Mouse (Mus musculus) cortical plate, adult 2 months (tissue): Measurements from ENCODE around the gene Myl6b. TPM values are rescaled to one million over a fixed set of nuclear protein-coding genes. Genes with fewer than 3 reads are reported as not detected.

Source experiments
- H3K27ac ChIP-seq: fragments of 200-500 bp; 2 replicates; pipeline ENCODE4 v1.5.1; 2012; ENCODE audit warnings: low read length, control low read depth, inconsistent platforms; ENCODE audit not compliant: insufficient read depth
- H3K4me1 ChIP-seq: fragments of 200-500 bp; 2 replicates; pipeline ENCODE4 v1.6.1; 2011; ENCODE audit warnings: low read length; ENCODE audit not compliant: control insufficient read depth, insufficient read depth
- H3K4me3 ChIP-seq: fragments of 200-500 bp; 2 replicates; pipeline ENCODE4 v1.5.1; 2011; ENCODE audit warnings: mild to moderate bottlenecking, low read length, control low read depth; ENCODE audit not compliant: insufficient read depth
- CTCF ChIP-seq: fragments of 200-500 bp; IDR thresholded peaks from 2 replicates; pipeline ENCODE4 v1.5.1; 2011; ENCODE audit warnings: mild to moderate bottlenecking, control low read depth, low read length; ENCODE audit not compliant: insufficient read depth; ENCODE audit errors: extremely low read depth
- POLR2A ChIP-seq: fragments of 200-500 bp; IDR thresholded peaks from 2 replicates; pipeline ENCODE4 v1.6.1; 2011; ENCODE audit warnings: mild to moderate bottlenecking, low read length, control low read depth; ENCODE audit not compliant: insufficient read depth; ENCODE audit errors: extremely low read depth
- polyA plus RNA-seq: library from polyadenylated mRNA; depleted of rRNA; stranded (reverse); fragments of >200 nt; gene quantifications from 2 replicates; pipeline ENCODE4 v1.2.3, GENCODE M21; 2012

The Myl6b gene
- polyA plus RNA-seq, 1 experiment, result 36.7 TPM

GRCm38 (mm10) chr10:128489380-128489779 is 9.1 kb downstream of the Myl6b start:
- Histone ChIP-seq H3K27ac (no peak overlapping the region), H3K4me3 (no peak overlapping the region), H3K4me1 (peaks cover 2% of the 10 kb centered on the region)
- no peak for TF ChIP-seq CTCF

GRCm38 (mm10) chr10:128488776-128489175 is 9.7 kb downstream of the Myl6b start:
- no peak overlapping the region; the same call in 1 of the 2 replicates for H3K27ac ChIP-seq
- no peak for TF ChIP-seq CTCF
- no peak for TF ChIP-seq POLR2A
- H3K4me1 ChIP-seq, result peaks cover 2% of the 10 kb centered on the region
- no peak overlapping the region for H3K4me3 ChIP-seq

- Histone ChIP-seq H3K4me3 (no peak overlapping the region), H3K4me1 (peaks cover 2% of the 10 kb centered on the region), H3K27ac (no peak overlapping the region)
- no peak for TF ChIP-seq POLR2A
Observed at GRCm38 (mm10) chr10:128487861-128488712, 10.4 kb downstream of the Myl6b start.

GRCm38 (mm10) chr10:128486370-128486769 is 12.1 kb downstream of the Myl6b start:
- Histone ChIP-seq H3K4me3 (no peak overlapping the region), H3K4me1 (no peaks in the 10 kb centered on the region; the same call in 1 of the 2 replicates), H3K27ac (no peak overlapping the region)
- TF ChIP-seq POLR2A (no peak), CTCF (no peak)

GRCm38 (mm10) chr10:128474366-128474765 is 24.1 kb downstream of the Myl6b start:
- Histone ChIP-seq H3K27ac (no peak overlapping the region), H3K4me3 (no peak overlapping the region), H3K4me1 (no peaks in the 10 kb centered on the region)
- no peak for TF ChIP-seq POLR2A
- TF ChIP-seq CTCF, result no peak

- peak overlapping the region; percentile 86 for H3K4me3 ChIP-seq
- peaks cover 6% of the 10 kb centered on the region; the same call in 1 of the 2 replicates for H3K4me1 ChIP-seq
- H3K27ac ChIP-seq, result no peak overlapping the region
- no peak for TF ChIP-seq CTCF
- TF ChIP-seq POLR2A, result no peak
Observed at GRCm38 (mm10) chr10:128460270-128460630, 38.2 kb downstream of the Myl6b start.

GRCm38 (mm10) chr10:128459409-128460269 is 38.8 kb downstream of the Myl6b start:
- TF ChIP-seq POLR2A (no peak), CTCF (no peak)

GRCm38 (mm10) chr10:128458719-128459408 is 39.6 kb downstream of the Myl6b start, which contains the start of gene Smarcc2:
Smarcc2 (plus strand) TSS chr10:128459248.
- Histone ChIP-seq H3K4me1 (peaks cover 8% of the 10 kb centered on the region; the same call in 1 of the 2 replicates), H3K27ac (peak within 1 kb of the TSS; percentile 80), H3K4me3 (peak within 1 kb of the TSS; percentile 86)
- TF ChIP-seq POLR2A (no peak), CTCF (no peak)

More at GRCm38 (mm10) chr10:128459409-128460269, 38.8 kb downstream of the Myl6b start:
- Histone ChIP-seq H3K4me3 (peak overlapping the region; percentile 86), H3K27ac (peak overlapping the region; percentile 80), H3K4me1 (peaks cover 8% of the 10 kb centered on the region; the same call in 1 of the 2 replicates)

- TF ChIP-seq CTCF, result no peak
- TF ChIP-seq POLR2A, result no peak
- Histone ChIP-seq H3K4me1 (peaks cover 8% of the 10 kb centered on the region; the same call in 1 of the 2 replicates), H3K27ac (peak overlapping the region; percentile 79), H3K4me3 (peak overlapping the region; percentile 86)
Observed at GRCm38 (mm10) chr10:128458348-128458718, 40.2 kb downstream of the Myl6b start.
